Mouse (Mus musculus) embryonic facial prominence, embryonic 10.5 days (tissue): ENCODE data around the gene Pcdh9. TPM values are rescaled to one million over a fixed set of nuclear protein-coding genes. Genes with fewer than 3 reads are reported as not detected.

Experiments
- DNase-seq: peaks from one replicate; pipeline ENCODE4 v3.0.0-alpha.2; 2017; ENCODE audit warnings: low spot score
- H3K27ac ChIP-seq: fragments of 300-500 bp; sonication (generic); replicated peaks from 2 replicates; pipeline ENCODE4 v1.5.1; 2016; ENCODE audit warnings: mild to moderate bottlenecking
- H3K27me3 ChIP-seq: fragments of 300-500 bp; sonication (generic); replicated peaks from 2 replicates; pipeline ENCODE4 v1.6.1; 2016; ENCODE audit warnings: low read depth, mild to moderate bottlenecking; ENCODE audit not compliant: poor library complexity, severe bottlenecking
- H3K36me3 ChIP-seq: fragments of 300-500 bp; sonication (generic); replicated peaks from 2 replicates; pipeline ENCODE4 v1.6.1; 2016; ENCODE audit warnings: mild to moderate bottlenecking, moderate library complexity
- H3K4me1 ChIP-seq: fragments of 300-500 bp; sonication (generic); 2 replicates; pipeline ENCODE4 v1.6.1; 2016
- H3K4me3 ChIP-seq: fragments of 300-500 bp; sonication (generic); 2 replicates; pipeline ENCODE4 v1.5.1; 2016; ENCODE audit warnings: mild to moderate bottlenecking, moderate library complexity
- H3K9me3 ChIP-seq: fragments of 300-500 bp; sonication (generic); 2 replicates; pipeline ENCODE4 v1.6.1; 2016; ENCODE audit warnings: mild to moderate bottlenecking
- WGBS: fragments of 180-500 bp; shearing (Covaris S2); methylation state at CpG from one replicate; pipeline ENCODE4 v1.1.7; 2016; 5-methylcytosine and 5-hydroxymethylcytosine counted together
- polyA plus RNA-seq: library from polyadenylated mRNA; unstranded; fragments of >200 nt; fragmentation: Nextera tagmentation; extraction: Ambion mirVana; gene quantifications from 2 replicates; pipeline ENCODE4 v1.2.1, GENCODE M21; 2016

Pcdh9 gene
- polyA plus RNA-seq, 1 experiment from 2014 or later: 15.3 TPM

DNA sequence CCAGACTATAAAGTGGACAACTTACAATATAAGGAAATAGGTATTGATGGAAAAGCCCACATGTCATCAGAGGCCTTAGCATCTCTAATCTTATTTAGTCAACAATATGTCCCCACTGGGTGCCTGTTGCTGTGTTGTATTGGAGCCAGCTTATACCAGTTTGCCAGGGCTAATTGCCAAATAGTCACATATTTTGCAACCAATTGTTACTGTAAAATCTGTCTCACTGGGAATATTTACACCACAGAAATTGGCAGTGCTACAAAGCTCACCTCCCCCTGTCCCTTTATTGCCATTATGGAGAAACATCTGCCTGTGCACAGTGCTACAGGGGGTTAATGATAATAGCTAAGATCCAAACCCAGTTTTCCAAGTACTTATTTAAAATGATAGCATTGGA is 721.3 kb downstream of the Pcdh9 start:
- Histone ChIP-seq H3K9me3 (no peaks in the 10 kb centered on the region), H3K4me3 (no peak overlapping the region), H3K4me1 (no peaks in the 10 kb centered on the region), H3K36me3 (no peaks in the 10 kb centered on the region), H3K27me3 (no peaks in the 10 kb centered on the region), H3K27ac (no peak overlapping the region)
- DNase-seq: no peak

DNA sequence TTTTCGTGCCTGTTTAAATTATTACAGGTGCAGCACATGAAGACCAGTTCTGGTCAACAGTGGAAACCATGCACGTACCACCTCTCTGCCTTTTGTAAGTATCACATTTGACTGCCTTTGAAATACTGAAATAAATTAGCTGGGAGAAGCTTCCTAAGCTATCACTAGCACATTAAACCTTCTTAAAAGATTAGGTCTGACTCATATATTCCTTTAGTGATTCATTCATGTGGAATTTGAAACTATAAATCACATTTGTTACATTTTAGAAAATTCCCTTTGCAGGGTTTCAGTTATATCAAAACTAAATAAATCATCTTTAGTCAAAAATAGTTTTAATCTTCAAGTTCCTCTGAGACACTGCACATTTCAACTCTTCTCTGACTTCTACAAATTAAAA is 722.1 kb downstream of the Pcdh9 start:
- 0 out of 2 replicates have a peak, but pooled peaks cover 3% of the 10 kb centered on the region for H3K4me1 ChIP-seq

DNA sequence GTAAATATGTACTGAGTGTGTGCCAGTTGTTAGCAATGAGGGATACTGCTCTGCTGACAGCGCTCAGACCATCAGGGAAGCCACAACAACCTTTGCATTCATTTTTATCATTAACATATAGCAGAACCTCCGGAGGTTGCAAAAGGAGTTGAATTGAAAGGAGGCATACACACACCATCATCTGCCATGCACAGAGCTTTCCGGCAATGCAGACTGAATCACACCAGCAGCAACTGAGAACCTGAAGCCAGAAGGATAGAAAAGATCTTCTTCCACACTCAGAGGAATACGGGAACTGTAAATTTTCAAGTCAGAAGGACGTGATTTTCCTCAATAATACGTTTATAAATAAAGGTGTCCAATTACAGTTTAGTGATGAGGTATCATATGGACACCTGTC is 747.1 kb downstream of the Pcdh9 start:
- Histone ChIP-seq H3K4me1 (no peaks in the 10 kb centered on the region), H3K36me3 (no peaks in the 10 kb centered on the region), H3K9me3 (no peaks in the 10 kb centered on the region), H3K4me3 (no peak overlapping the region), H3K27ac (no peak overlapping the region), H3K27me3 (no peaks in the 10 kb centered on the region)
- DNase-seq: no peak
- WGBS: 88% methylated on average over 6 of the region's 6 CpGs

More for the DNA sequence above, 722.1 kb downstream of the Pcdh9 start:
- WGBS: 87% methylated on average over 2 of the region's 2 CpGs
- no peak overlapping the region for H3K4me3 ChIP-seq
- H3K27ac ChIP-seq: no peak overlapping the region
- no peaks in the 10 kb centered on the region for H3K36me3 ChIP-seq
- DNase-seq: no peak
- no peaks in the 10 kb centered on the region for H3K27me3 ChIP-seq
- no peaks in the 10 kb centered on the region for H3K9me3 ChIP-seq

DNA sequence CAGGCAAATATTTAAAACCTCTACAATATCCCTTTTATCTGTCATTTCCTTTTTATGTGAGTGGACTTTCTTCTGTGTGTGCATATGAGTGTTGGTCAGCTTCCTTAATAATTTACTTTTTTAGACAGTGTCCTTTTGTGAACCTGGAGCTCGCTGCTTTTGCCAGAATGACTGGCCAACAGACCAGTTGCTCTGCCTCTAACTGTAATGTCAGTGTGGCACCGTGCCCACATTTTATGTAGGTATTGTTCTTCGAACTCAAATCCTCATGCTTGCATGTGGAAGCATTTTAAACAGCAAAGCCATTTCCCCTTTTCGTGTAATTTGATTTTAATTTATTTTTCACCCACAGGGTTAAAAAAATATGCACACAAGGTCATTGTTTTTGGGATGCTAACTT is 748.4 kb downstream of the Pcdh9 start:
- DNase-seq: no peak
- Histone ChIP-seq H3K27me3 (no peaks in the 10 kb centered on the region), H3K9me3 (no peaks in the 10 kb centered on the region), H3K4me1 (no peaks in the 10 kb centered on the region), H3K27ac (no peak overlapping the region), H3K4me3 (no peak overlapping the region), H3K36me3 (no peaks in the 10 kb centered on the region)
- WGBS: 86% methylated on average over 4 of the region's 4 CpGs

DNA sequence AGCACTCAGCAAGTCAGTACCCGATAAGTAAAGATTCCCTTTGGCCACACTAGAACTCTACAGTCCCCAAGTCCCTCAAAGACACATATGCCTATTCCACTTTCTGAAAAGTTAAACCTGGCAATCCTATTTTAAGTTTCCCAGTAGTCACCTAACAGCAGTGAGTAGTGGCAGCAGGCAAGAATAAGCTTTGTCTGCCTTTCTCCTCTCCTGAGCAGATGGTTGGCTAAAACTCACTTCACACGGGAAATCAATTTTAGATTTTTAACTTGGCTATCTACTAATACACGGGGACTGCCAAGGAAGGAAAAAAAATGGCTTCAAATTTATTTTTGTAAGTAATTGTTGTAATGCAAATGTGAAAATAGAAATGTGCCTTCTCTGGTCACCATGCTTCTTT is 763.5 kb downstream of the Pcdh9 start:
- Histone ChIP-seq H3K9me3 (no peaks in the 10 kb centered on the region), H3K4me1 (no peaks in the 10 kb centered on the region), H3K36me3 (no peaks in the 10 kb centered on the region), H3K4me3 (no peak overlapping the region), H3K27me3 (no peaks in the 10 kb centered on the region), H3K27ac (no peak overlapping the region)
- WGBS: 86% methylated on average over 3 of the region's 3 CpGs
- DNase-seq: no peak

DNA sequence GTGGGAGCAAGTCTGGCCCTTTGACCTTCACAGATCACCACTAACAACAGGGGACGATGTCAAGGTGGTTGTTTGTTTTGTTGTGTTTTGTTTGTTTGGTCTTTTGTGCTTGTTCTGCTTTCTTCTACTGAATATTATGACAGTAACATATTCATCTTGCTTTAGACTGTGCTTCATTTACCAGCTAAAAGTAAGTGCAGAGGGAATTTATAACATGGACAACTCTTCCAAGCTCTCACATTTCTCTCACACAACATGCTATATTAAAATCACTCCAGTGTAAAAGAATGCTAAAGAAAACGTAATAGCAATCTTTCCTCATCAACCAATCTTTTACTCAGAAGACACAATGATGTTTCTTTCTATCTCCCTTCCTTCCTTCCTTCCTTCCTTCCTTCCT is 787.7 kb downstream of the Pcdh9 start:
- H3K4me1 ChIP-seq: no peaks in the 10 kb centered on the region
- H3K36me3 ChIP-seq: no peaks in the 10 kb centered on the region
- 56% methylated on average over 2 of the region's 2 CpGs for WGBS
- no peak for DNase-seq
- no peaks in the 10 kb centered on the region for H3K9me3 ChIP-seq
- no peaks in the 10 kb centered on the region for H3K27me3 ChIP-seq
- H3K4me3 ChIP-seq: no peak overlapping the region
- no peak overlapping the region for H3K27ac ChIP-seq

DNA sequence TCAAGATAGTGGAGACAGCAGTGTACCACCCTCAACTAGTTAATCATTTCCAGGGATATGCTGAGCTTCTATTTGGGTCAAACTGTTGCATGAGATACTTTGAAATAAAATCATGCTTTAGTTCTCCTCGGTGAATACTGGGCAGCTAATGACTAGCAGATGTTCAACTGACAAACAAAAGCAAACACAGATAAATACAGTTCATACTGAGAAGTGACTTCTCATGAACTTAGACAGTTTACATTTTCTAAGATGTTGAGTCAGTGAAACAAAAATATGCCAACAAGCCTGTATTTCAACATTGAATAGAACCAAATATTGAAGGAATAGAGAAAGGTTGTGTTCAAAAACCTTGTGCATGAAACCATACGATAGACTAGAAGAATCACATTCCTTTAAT is 795.4 kb downstream of the Pcdh9 start:
- Histone ChIP-seq H3K27me3 (no peaks in the 10 kb centered on the region), H3K4me3 (no peak overlapping the region), H3K27ac (no peak overlapping the region), H3K36me3 (no peaks in the 10 kb centered on the region), H3K4me1 (peaks cover 4% of the 10 kb centered on the region; the same call in 1 of the 2 replicates), H3K9me3 (no peaks in the 10 kb centered on the region)
- 43% methylated on average over 2 of the region's 2 CpGs for WGBS
- no peak for DNase-seq

DNA sequence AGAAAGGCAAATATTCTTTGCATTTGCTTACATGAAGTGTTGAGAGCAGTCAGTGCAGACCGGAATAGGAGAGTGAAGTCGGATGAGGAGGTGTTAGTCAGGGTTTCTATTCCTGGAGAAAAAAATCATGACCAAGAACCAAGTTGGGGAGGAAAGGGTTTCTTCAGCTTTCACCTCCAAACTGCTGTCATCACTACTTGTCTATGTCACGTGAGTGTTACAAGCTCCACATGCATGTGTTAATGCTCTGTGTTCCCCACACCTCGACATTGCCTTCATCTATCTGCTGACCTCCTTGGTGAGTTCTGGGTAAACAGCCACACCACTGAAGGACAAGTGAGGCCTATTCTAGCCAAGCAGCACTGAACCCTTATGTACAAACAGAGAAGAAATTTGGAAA is 797.7 kb downstream of the Pcdh9 start:
- WGBS: 89% methylated on average over 4 of the region's 4 CpGs
- no peak overlapping the region for H3K4me3 ChIP-seq
- H3K27me3 ChIP-seq: no peaks in the 10 kb centered on the region
- peaks cover 4% of the 10 kb centered on the region; the same call in 1 of the 2 replicates for H3K4me1 ChIP-seq
- no peaks in the 10 kb centered on the region for H3K36me3 ChIP-seq
- no peak for DNase-seq
- H3K9me3 ChIP-seq: no peaks in the 10 kb centered on the region
- H3K27ac ChIP-seq: no peak overlapping the region

DNA sequence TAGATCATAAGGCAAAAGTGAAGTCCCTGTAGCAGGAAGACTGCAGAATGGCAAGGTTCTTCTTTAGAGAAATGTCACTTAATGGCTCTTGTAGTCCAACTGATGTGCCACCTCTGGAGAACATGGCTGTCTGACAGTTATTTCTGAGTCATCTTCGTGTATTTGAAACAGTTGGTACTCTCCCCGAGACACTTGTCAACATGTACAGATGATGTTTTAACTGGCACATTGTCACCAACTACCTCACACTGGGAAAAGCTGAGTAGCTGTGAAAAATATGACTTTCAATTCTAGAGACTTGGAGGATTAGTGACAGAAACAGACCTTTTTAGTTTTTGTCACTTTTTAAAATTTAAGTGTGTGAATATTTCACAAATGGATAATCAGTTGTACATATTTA is 804.8 kb downstream of the Pcdh9 start:
- H3K27me3 ChIP-seq: no peaks in the 10 kb centered on the region
- 90% methylated on average over 2 of the region's 2 CpGs for WGBS
- H3K4me1 ChIP-seq: peaks cover 5% of the 10 kb centered on the region; the same call in 1 of the 2 replicates
- H3K36me3 ChIP-seq: no peaks in the 10 kb centered on the region
- no peak for DNase-seq
- no peak overlapping the region for H3K4me3 ChIP-seq
- no peak overlapping the region for H3K27ac ChIP-seq
- H3K9me3 ChIP-seq: no peaks in the 10 kb centered on the region

DNA sequence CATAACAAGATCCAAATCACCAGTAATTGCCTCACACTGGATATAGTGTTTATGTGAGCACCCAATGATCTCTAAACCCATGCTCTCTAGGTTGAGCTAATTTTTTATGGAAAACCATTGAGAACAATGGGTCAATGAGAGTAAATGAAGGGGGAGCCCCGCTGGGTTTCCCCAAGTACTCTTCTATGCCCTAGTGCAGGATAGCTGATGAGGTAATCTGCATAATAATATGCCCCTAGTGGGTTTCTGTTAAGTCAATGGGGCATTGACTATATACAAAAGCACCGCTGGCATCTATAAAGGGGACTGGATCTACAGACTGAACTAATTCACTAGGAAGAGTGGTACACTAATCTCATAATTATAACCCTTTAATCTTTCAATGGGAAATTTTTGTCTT is 807.3 kb downstream of the Pcdh9 start:
- no peaks in the 10 kb centered on the region for H3K27me3 ChIP-seq
- no peak overlapping the region for H3K4me3 ChIP-seq
- DNase-seq: no peak
- no peaks in the 10 kb centered on the region for H3K9me3 ChIP-seq
- no peak overlapping the region for H3K27ac ChIP-seq
- peaks cover 6% of the 10 kb centered on the region; the same call in 1 of the 2 replicates for H3K4me1 ChIP-seq
- WGBS: 17% methylated on average over 2 of the region's 2 CpGs
- no peaks in the 10 kb centered on the region for H3K36me3 ChIP-seq

DNA sequence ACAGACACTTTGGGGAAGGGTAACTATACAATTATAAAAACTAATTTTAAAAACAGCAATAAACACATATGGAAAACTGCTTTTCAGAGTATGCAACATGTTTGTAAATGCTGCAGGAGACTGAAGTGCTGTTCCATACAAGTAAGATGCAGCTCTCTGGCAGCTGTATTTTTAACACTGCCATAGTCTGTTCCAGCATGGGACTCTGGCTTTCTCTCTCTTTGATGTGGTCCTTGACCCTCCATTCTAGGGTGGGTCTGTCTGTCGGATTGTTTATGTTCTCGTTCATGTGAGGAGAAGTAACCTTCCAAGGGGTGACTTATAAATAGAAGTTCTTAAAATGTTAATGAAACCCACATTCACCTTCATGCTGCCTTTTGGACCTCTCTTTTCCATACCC is 809.6 kb downstream of the Pcdh9 start:
- peaks cover 6% of the 10 kb centered on the region; the same call in 1 of the 2 replicates for H3K4me1 ChIP-seq
- H3K4me3 ChIP-seq: no peak overlapping the region
- 19% methylated on average over 2 of the region's 2 CpGs for WGBS
- no peaks in the 10 kb centered on the region for H3K36me3 ChIP-seq
- no peak for DNase-seq
- H3K27ac ChIP-seq: no peak overlapping the region
- no peaks in the 10 kb centered on the region for H3K27me3 ChIP-seq
- H3K9me3 ChIP-seq: no peaks in the 10 kb centered on the region

DNA sequence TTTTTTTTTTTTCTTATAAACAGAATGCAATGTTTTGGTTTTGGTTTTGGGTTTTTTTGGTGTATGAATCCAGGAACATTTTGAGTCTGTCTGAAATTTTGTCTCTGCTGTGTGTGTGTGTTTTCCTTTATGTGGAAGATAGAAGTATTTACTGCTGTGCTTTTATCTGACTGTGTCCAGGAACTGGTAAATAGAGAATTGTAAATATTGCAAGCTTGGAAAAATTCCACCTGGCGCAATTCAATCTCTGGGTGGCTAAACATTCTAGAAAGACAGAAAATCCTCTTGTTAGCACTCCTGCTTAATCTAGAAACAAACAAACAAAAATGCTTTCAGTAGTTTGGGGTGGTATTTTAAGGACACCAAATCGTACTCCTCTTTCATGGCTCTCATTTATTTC is 814.7 kb downstream of the Pcdh9 start:
- no peak overlapping the region for H3K4me3 ChIP-seq
- H3K9me3 ChIP-seq: no peaks in the 10 kb centered on the region
- 63% methylated on average over 2 of the region's 2 CpGs for WGBS
- no peak overlapping the region for H3K27ac ChIP-seq
- H3K36me3 ChIP-seq: no peaks in the 10 kb centered on the region
- H3K4me1 ChIP-seq: peaks cover 2% of the 10 kb centered on the region; the same call in 1 of the 2 replicates
- no peak for DNase-seq
- H3K27me3 ChIP-seq: no peaks in the 10 kb centered on the region

DNA sequence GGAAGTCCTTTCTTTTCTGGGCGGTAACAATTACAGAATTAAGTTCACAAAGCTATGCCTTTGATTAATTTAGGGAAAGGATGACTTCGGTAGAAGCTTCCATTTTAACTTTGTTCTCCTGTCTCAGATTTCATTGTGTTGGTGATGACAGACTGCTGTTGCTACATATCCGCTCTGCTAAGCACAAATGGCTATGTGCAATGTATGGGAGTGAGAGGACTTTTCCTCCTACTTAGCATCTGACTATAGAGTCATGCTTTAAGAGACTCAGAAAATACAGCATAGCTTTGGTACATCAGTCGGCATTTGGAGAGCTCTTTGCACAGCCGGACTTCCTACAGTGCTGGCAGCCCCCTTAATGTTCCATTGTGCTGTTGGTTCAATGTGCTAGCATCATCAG is 818.1 kb downstream of the Pcdh9 start:
- Histone ChIP-seq H3K27me3 (no peaks in the 10 kb centered on the region), H3K4me1 (peaks cover 7% of the 10 kb centered on the region; the same call in 1 of the 2 replicates), H3K36me3 (no peaks in the 10 kb centered on the region), H3K9me3 (no peaks in the 10 kb centered on the region), H3K4me3 (no peak overlapping the region), H3K27ac (no peak overlapping the region)
- 83% methylated on average over 5 of the region's 5 CpGs for WGBS
- DNase-seq: no peak

DNA sequence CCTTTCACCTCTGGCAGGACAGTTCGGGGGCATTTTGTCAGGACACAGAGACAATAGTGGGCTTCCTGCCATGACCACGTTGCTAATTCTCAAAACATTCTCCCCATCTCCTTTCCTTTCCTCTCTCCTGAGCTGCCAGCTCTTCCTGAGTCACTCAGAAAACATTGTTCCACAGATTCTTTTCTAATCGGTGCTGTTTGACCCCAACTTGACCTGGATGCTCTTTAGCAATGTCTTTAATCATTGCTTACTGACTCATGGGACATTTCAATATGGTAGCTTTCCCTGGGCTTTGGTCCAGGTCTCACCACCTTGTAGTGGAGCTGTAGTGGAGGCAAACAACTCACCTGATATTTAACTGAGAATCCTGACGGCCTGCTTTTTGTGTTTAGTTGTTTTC is 820.3 kb downstream of the Pcdh9 start:
- Histone ChIP-seq H3K36me3 (no peaks in the 10 kb centered on the region), H3K9me3 (no peaks in the 10 kb centered on the region), H3K27me3 (no peaks in the 10 kb centered on the region), H3K4me1 (peaks cover 15% of the 10 kb centered on the region; the same call in 1 of the 2 replicates), H3K4me3 (no peak overlapping the region), H3K27ac (no peak overlapping the region)
- WGBS: 51% methylated on average over 4 of the region's 4 CpGs
- no peak for DNase-seq
